Mouse (Mus musculus): ENCODE data around the gene Napepld.

DNA sequence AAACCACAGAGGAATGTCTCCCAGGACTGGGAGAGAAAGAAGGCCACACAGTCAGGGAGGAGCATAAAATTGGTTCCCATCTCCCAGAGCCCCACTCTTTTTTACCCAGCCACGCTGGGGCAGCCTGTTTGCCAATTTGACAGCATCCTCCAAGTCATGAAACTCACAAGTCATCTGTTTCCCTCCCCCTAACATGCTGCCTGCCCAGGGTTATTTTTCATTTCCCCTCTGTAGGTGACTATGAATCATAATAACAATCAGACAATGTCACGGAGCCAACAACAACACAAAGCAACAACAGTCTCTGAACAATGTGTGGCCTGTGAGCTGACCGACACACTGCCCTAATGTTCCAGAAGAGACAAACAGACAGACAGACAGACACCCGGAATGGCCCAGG lies 21.2 kb downstream of the Napepld start:
- TF ChIP-seq CTCF (IDR thresholded peaks at IDR 0.05; ENCODE audit: control insufficient read depth, insufficient read depth, insufficient read length) (no peak), MAX (IDR thresholded peaks at IDR 0.05) (no peak), MYOD1 (IDR thresholded peaks at IDR 0.05; ENCODE audit: control insufficient read depth, insufficient read length, low read depth) (no peak), CEBPB (IDR thresholded peaks at IDR 0.05; ENCODE audit: low read depth) (no peak), USF1 (IDR thresholded peaks at IDR 0.05; ENCODE audit: low read depth) (no peak), MYOG (IDR thresholded peaks at IDR 0.05; ENCODE audit: control insufficient read depth, extremely low read depth, insufficient read length) (no peak)

All from C2C12 (cell line).